Mouse (Mus musculus) limb, embryonic 11.5 days (tissue): ENCODE measurements around the gene Strn4. TPM values are rescaled to one million over a fixed set of nuclear protein-coding genes. Genes with fewer than 3 reads are reported as not detected.

Experiments used
- ATAC-seq: fragments of 200-750 bp; cut with Nextera tagmentation; 2 replicates; pipeline ENCODE4 v1.8.0; 2017; ENCODE audit warnings: low read depth; ENCODE audit not compliant: insufficient number of reproducible peaks, low FRiP score, low TSS enrichment
- DNase-seq: peaks from one replicate; pipeline ENCODE4 v3.0.0-alpha.2; 2015; ENCODE audit warnings: low spot score
- H3K27ac ChIP-seq: fragments of 300-500 bp; sonication (generic); replicated peaks from 2 replicates; pipeline ENCODE4 v1.5.1; 2014; ENCODE audit warnings: low read depth, mild to moderate bottlenecking, low read length
- H3K27me3 ChIP-seq: fragments of 300-500 bp; sonication (generic); 2 replicates; pipeline ENCODE4 v1.6.1; 2014; ENCODE audit warnings: mild to moderate bottlenecking, low read length, mixed read lengths; ENCODE audit not compliant: control insufficient read depth, insufficient read depth
- H3K36me3 ChIP-seq: fragments of 300-500 bp; sonication (generic); 2 replicates; pipeline ENCODE4 v1.6.1; 2014; ENCODE audit warnings: mild to moderate bottlenecking, low read length, moderate library complexity, mixed read lengths; ENCODE audit not compliant: control insufficient read depth, insufficient read depth
- H3K4me1 ChIP-seq: fragments of 300-500 bp; sonication (generic); 2 replicates; pipeline ENCODE4 v1.6.1; 2014; ENCODE audit warnings: low read length, mixed read lengths; ENCODE audit not compliant: control insufficient read depth, insufficient read depth
- H3K4me2 ChIP-seq: fragments of 300-500 bp; sonication (generic); 2 replicates; pipeline ENCODE4 v1.6.1; 2014; ENCODE audit warnings: low read depth, mild to moderate bottlenecking, moderate library complexity; ENCODE audit not compliant: severe bottlenecking
- H3K4me3 ChIP-seq: fragments of 300-500 bp; sonication (generic); 2 replicates; pipeline ENCODE4 v1.5.1; 2014; ENCODE audit warnings: low read depth, low read length
- H3K9ac ChIP-seq: fragments of 300-500 bp; sonication (generic); 2 replicates; pipeline ENCODE4 v1.6.1; 2014; ENCODE audit warnings: mild to moderate bottlenecking, low read length
- H3K9me3 ChIP-seq: fragments of 300-500 bp; sonication (generic); 2 replicates; pipeline ENCODE4 v1.6.1; 2016; ENCODE audit warnings: low read length; ENCODE audit not compliant: control insufficient read depth
- WGBS: fragments of 180-500 bp; shearing (Covaris S2); extraction: QIAGEN DNeasy Blood & Tissue Kit; methylation state at CpG from one replicate; pipeline ENCODE4 v1.1.7; 2014; 5-methylcytosine and 5-hydroxymethylcytosine counted together
- polyA plus RNA-seq: library from polyadenylated mRNA; unstranded; fragments of >200 nt; fragmentation: Nextera tagmentation; extraction: Ambion mirVana; gene quantifications from 2 replicates; pipeline ENCODE4 v1.2.1, GENCODE M21; 2014

The Strn4 gene
- polyA plus RNA-seq, 1 experiment from 2014 or later = 128 TPM

DNA sequence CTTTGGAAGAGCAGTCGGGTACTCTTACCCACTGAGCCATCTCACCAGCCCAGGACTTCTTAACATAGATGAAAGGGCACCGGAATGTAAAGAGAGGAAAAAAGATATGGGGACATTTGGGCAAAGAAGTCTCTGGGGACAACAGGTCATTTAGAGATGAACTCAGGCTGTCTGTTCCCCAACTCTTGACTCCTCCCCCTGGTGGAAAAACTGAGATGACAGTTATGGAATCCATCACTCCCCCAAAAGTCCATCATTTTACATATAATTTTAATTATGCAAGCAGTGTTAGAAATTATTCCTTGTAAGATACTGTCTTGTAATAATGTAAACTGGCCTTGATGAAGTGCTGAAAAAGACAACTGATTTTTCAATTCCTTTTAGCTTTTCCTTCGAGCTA is 62.0 kb downstream of the Strn4 start:
- DNase-seq (no peak), ATAC-seq (no peak)
- H3K4me2 ChIP-seq = no peak overlapping the region
- 84% methylated on average over 3 of the region's 3 CpGs for WGBS
- H3K9me3 ChIP-seq = no peaks in the 10 kb centered on the region; the same call in 1 of the 2 replicates
- no peak overlapping the region for H3K9ac ChIP-seq
- H3K36me3 ChIP-seq = peaks cover 11% of the 10 kb centered on the region; the same call in 1 of the 2 replicates
- no peaks in the 10 kb centered on the region for H3K27me3 ChIP-seq
- no peak overlapping the region; the same call in 1 of the 2 replicates for H3K27ac ChIP-seq
- no peak overlapping the region for H3K4me3 ChIP-seq
- H3K4me1 ChIP-seq = peaks cover 23% of the 10 kb centered on the region

- Histone ChIP-seq H3K4me1 (peaks cover 21% of the 10 kb centered on the region), H3K4me2 (peak overlapping the region; percentile 36; the same call in 1 of the 2 replicates), H3K27me3 (no peaks in the 10 kb centered on the region), H3K9me3 (peaks cover 3% of the 10 kb centered on the region), H3K27ac (peak overlapping the region; percentile 96), H3K4me3 (peak overlapping the region; percentile 12; the same call in 1 of the 2 replicates), H3K36me3 (peaks cover 25% of the 10 kb centered on the region), H3K9ac (peak overlapping the region; percentile 49)
- WGBS = 15% methylated on average over 9 of the region's 9 CpGs
- ATAC-seq (peak; percentile 29; the same call in 1 of the 2 replicates), DNase-seq (peak; percentile 87)
Observed at GRCm38 (mm10) chr7:16879796-16880547, 64.3 kb downstream of the Strn4 start.

DNA sequence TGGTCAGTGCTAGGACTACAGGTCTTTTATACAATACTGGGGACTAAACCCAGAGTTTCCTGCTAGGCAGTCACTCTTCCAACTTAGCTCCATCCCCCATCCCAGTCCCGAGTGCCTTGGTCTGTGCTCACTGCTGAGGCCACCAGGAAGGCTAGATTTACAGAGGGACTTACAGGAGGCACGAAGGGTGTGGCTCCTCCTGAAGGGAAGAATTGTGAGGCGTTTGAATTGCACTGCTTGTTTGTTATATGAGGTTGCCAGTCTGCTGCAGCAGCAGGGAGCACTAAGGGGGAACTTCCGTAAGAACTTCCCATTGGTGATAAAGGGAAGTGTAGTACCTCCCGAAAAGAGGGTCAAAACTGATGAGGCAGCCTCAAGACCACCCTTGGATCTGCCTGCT is 64.9 kb downstream of the Strn4 start:
- Histone ChIP-seq H3K9me3 (peaks cover 9% of the 10 kb centered on the region), H3K9ac (peak overlapping the region; percentile 49), H3K27me3 (no peaks in the 10 kb centered on the region), H3K4me2 (peak overlapping the region; percentile 36; the same call in 1 of the 2 replicates), H3K4me1 (peaks cover 21% of the 10 kb centered on the region), H3K27ac (peak overlapping the region; percentile 96), H3K4me3 (peak overlapping the region; percentile 12; the same call in 1 of the 2 replicates), H3K36me3 (peaks cover 32% of the 10 kb centered on the region)
- 17% methylated on average over 5 of the region's 5 CpGs for WGBS
- ATAC-seq = no peak
- no peak for DNase-seq

- Histone ChIP-seq H3K9me3 (peaks cover 18% of the 10 kb centered on the region), H3K27ac (no peak overlapping the region), H3K4me3 (no peak overlapping the region), H3K4me1 (peaks cover 18% of the 10 kb centered on the region), H3K36me3 (peaks cover 47% of the 10 kb centered on the region), H3K27me3 (no peaks in the 10 kb centered on the region), H3K4me2 (no peak overlapping the region), H3K9ac (no peak overlapping the region)
- WGBS = 96% methylated on average over 6 of the region's 6 CpGs
- DNase-seq = no peak
- no peak for ATAC-seq
Observed at GRCm38 (mm10) chr7:16883162-16883561, 67.5 kb downstream of the Strn4 start.

DNA sequence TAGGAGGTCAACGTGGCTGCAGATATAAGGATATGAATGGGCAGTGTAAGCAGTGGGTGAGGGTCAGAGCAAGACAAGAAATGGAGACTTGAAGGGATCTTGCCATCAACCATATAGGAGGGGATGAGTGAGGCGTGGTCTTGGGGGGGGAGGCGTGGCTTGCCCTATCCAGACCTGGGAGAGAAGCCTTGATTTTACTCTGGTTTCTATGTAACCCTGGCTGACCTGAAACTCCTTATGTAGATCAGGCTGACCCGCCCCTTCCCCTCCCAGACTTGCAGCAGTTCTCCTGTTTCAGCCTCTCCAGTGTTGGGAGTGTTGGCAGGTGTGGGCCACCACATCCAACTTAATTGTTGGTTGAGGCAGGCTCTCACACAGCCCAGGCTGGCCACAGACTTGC is 68.6 kb downstream of the Strn4 start:
- 52% methylated on average over 4 of the region's 4 CpGs for WGBS
- Histone ChIP-seq H3K27me3 (no peaks in the 10 kb centered on the region), H3K4me3 (no peak overlapping the region), H3K27ac (0 out of 2 replicates have a peak overlapping the region, but pooled peaks have one; percentile 9), H3K36me3 (peaks cover 53% of the 10 kb centered on the region), H3K9me3 (peaks cover 18% of the 10 kb centered on the region), H3K4me1 (peaks cover 16% of the 10 kb centered on the region), H3K4me2 (no peak overlapping the region), H3K9ac (no peak overlapping the region)
- no peak for ATAC-seq
- no peak for DNase-seq

DNA sequence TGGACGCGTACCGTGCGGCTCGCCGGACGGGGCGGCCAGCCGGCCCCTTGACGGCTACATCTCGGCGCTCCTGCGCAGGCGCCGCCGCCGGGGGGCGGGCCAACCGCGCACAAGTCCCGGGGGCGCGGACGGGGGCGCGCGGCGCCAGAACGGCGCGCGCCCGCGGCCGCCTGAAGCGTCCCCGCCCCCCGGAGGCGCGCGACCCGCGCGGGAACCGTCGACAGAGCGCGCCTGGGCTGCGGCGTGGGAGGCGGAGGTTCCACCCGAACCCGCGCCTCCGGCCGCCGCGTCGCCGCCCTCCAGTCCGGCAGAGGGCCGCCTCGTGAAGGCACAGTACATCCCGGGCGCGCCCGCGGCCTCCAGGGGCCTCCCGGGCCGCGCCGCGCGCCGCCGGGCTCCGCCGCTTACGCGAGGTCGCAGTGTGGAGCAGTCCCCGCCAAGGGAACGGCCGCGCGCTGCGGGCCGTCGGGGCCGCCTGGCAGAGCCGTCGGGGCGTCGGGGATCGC is 69.6 kb downstream of the Strn4 start:
- ATAC-seq = no peak
- Histone ChIP-seq H3K4me1 (peaks cover 9% of the 10 kb centered on the region), H3K9ac (peak overlapping the region; percentile 22), H3K27ac (peak overlapping the region; percentile 36; the same call in 1 of the 2 replicates), H3K4me2 (no peak overlapping the region), H3K9me3 (peaks cover 20% of the 10 kb centered on the region), H3K27me3 (no peaks in the 10 kb centered on the region), H3K36me3 (peaks cover 53% of the 10 kb centered on the region), H3K4me3 (peak overlapping the region; percentile 5; the same call in 1 of the 2 replicates)
- 16% methylated on average over 95 of the region's 95 CpGs for WGBS
- DNase-seq = no peak

GRCm38 (mm10) chr7:16885905-16886304 is 70.2 kb downstream of the Strn4 start:
- DNase-seq (no peak), ATAC-seq (no peak)
- 54% methylated on average over 59 of the region's 59 CpGs for WGBS
- H3K9ac ChIP-seq = no peak overlapping the region
- no peaks in the 10 kb centered on the region for H3K27me3 ChIP-seq
- H3K4me3 ChIP-seq = no peak overlapping the region
- no peak overlapping the region for H3K4me2 ChIP-seq
- H3K9me3 ChIP-seq = peaks cover 20% of the 10 kb centered on the region
- peaks cover 53% of the 10 kb centered on the region for H3K36me3 ChIP-seq
- peaks cover 6% of the 10 kb centered on the region for H3K4me1 ChIP-seq
- H3K27ac ChIP-seq = peak overlapping the region; percentile 21; the same call in 1 of the 2 replicates
